Mouse (Mus musculus) kidney, postnatal 10 days (tissue): ENCODE data around the gene Prcd.

Experiments
- DNase-seq: peaks from one replicate; pipeline ENCODE4 v3.0.0; 2021; ENCODE audit warnings: mixed read lengths

Prcd gene

GRCm38 (mm10) chr11:116626299-116627071 lies 26.8 kb upstream of the Prcd start, which contains the start of gene Rhbdf2:
Gene Rhbdf2, minus strand, starts transcription at chr11:116627019.
- no peak for DNase-seq

- DNase-seq: peak; percentile 63
Observed at GRCm38 (mm10) chr11:116627072-116628020, 26.0 kb upstream of the Prcd start.

- DNase-seq: peak; percentile 93
Observed at GRCm38 (mm10) chr11:116628712-116629111, 24.6 kb upstream of the Prcd start.

GRCm38 (mm10) chr11:116629472-116629871 lies 23.9 kb upstream of the Prcd start:
- DNase-seq: no peak

- peak; percentile 53 for DNase-seq
Observed at GRCm38 (mm10) chr11:116630171-116630965, 23.0 kb upstream of the Prcd start.

- DNase-seq: no peak
Observed at GRCm38 (mm10) chr11:116632962-116633361, 20.4 kb upstream of the Prcd start.

- DNase-seq: peak; percentile 47
Observed at GRCm38 (mm10) chr11:116636607-116637006, 16.7 kb upstream of the Prcd start.

- DNase-seq: peak; percentile 62
Observed at GRCm38 (mm10) chr11:116641168-116641567, 12.2 kb upstream of the Prcd start.

- peak; percentile 8 for DNase-seq
Observed at GRCm38 (mm10) chr11:116641731-116642130, 11.6 kb upstream of the Prcd start.

- peak; percentile 92 for DNase-seq
Observed at GRCm38 (mm10) chr11:116642681-116643578, 10.4 kb upstream of the Prcd start.

- peak; percentile 60 for DNase-seq
Observed at GRCm38 (mm10) chr11:116643579-116644224, 9.6 kb upstream of the Prcd start.

GRCm38 (mm10) chr11:116644225-116645112 lies 8.9 kb upstream of the Prcd start:
- peak; percentile 60 for DNase-seq

- DNase-seq: peak; percentile 28
Observed at GRCm38 (mm10) chr11:116645446-116646110, 7.8 kb upstream of the Prcd start.

- DNase-seq: no peak
Observed at GRCm38 (mm10) chr11:116646136-116646535, 7.2 kb upstream of the Prcd start.

- DNase-seq: peak; percentile 17
Observed at GRCm38 (mm10) chr11:116646771-116647170, 6.6 kb upstream of the Prcd start.

- peak; percentile 76 for DNase-seq
Observed at GRCm38 (mm10) chr11:116647340-116647991, 5.9 kb upstream of the Prcd start.

GRCm38 (mm10) chr11:116648213-116648921 lies 5.0 kb upstream of the Prcd start:
- DNase-seq: peak; percentile 86

- DNase-seq: no peak
Observed at GRCm38 (mm10) chr11:116648976-116649375, 4.4 kb upstream of the Prcd start.
